Mouse (Mus musculus) forebrain, embryonic 11.5 days (tissue): ENCODE data around the gene Mttp. TPM values are rescaled to one million over a fixed set of nuclear protein-coding genes. Genes with fewer than 3 reads are reported as not detected.

Source experiments
- ATAC-seq: fragments of 200-750 bp; cut with Nextera tagmentation; replicated peaks from 2 replicates; pipeline ENCODE4 v1.8.0; 2017; ENCODE audit warnings: moderate TSS enrichment; ENCODE audit not compliant: low FRiP score
- DNase-seq: peaks from one replicate; pipeline ENCODE4 v3.0.0-alpha.2; 2017; ENCODE audit warnings: low spot score
- H3K27ac ChIP-seq: fragments of 300-500 bp; sonication (generic); 2 replicates; pipeline ENCODE4 v1.5.1; 2014; ENCODE audit warnings: low read depth, low read length
- H3K27me3 ChIP-seq: fragments of 300-500 bp; sonication (generic); 2 replicates; pipeline ENCODE4 v1.6.1; 2014; ENCODE audit warnings: mild to moderate bottlenecking, low read length, mixed read lengths; ENCODE audit not compliant: control insufficient read depth, insufficient read depth
- H3K36me3 ChIP-seq: fragments of 300-500 bp; sonication (generic); 2 replicates; pipeline ENCODE4 v1.6.1; 2014; ENCODE audit warnings: mild to moderate bottlenecking, low read length, moderate library complexity, mixed read lengths; ENCODE audit not compliant: control insufficient read depth, insufficient read depth
- H3K4me1 ChIP-seq: fragments of 300-500 bp; sonication (generic); replicated peaks from 2 replicates; pipeline ENCODE4 v1.6.1; 2014; ENCODE audit warnings: low read length, mixed read lengths; ENCODE audit not compliant: control insufficient read depth, insufficient read depth
- H3K4me2 ChIP-seq: fragments of 300-500 bp; sonication (generic); 2 replicates; pipeline ENCODE4 v1.6.1; 2014; ENCODE audit warnings: low read depth, mild to moderate bottlenecking, low read length, moderate library complexity, mixed read lengths; ENCODE audit not compliant: severe bottlenecking
- H3K4me3 ChIP-seq: fragments of 300-500 bp; sonication (generic); 2 replicates; pipeline ENCODE4 v1.5.1; 2014; ENCODE audit warnings: low read depth, low read length
- H3K9ac ChIP-seq: fragments of 300-500 bp; sonication (generic); 2 replicates; pipeline ENCODE4 v1.6.1; 2014; ENCODE audit warnings: low read length
- H3K9me3 ChIP-seq: fragments of 300-500 bp; sonication (generic); 2 replicates; pipeline ENCODE4 v1.6.1; 2016; ENCODE audit warnings: low read length, mixed read lengths; ENCODE audit not compliant: control insufficient read depth
- WGBS: fragments of 180-500 bp; shearing (Covaris S2); extraction: QIAGEN DNeasy Blood & Tissue Kit; methylation state at CpG from one replicate; pipeline ENCODE4 v1.1.7; 2014; 5-methylcytosine and 5-hydroxymethylcytosine counted together
- polyA plus RNA-seq: library from polyadenylated mRNA; unstranded; fragments of >200 nt; fragmentation: Nextera tagmentation; extraction: Ambion mirVana; gene quantifications from 2 replicates; pipeline ENCODE4 v1.2.1, GENCODE M21; 2014

The Mttp gene
- polyA plus RNA-seq, 1 experiment from 2014 or later: 12.5 TPM

DNA sequence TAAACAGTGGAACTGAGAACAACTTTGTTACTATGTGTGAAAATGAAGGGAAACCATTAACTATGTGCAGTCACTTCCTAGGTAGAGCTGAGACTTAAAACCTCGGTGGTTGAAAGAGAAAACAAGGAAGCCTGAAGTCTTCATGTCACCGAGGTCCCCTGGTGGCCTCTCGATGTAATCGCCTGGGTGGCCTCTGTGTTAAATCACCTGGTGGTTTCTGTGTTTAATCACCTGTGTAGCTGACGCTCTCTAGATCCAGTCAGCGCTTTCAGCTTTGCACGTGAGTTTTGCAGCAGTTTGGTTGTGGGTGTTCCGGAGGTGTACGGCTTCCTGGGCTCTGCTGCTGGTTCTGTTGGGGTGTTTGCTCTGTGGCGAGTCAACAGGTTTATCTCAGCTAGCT, 28.5 kb upstream of the Mttp start:
- Histone ChIP-seq H3K4me2 (no peak overlapping the region), H3K27me3 (no peaks in the 10 kb centered on the region), H3K27ac (no peak overlapping the region), H3K9me3 (no peaks in the 10 kb centered on the region), H3K36me3 (no peaks in the 10 kb centered on the region), H3K4me1 (no peaks in the 10 kb centered on the region), H3K9ac (no peak overlapping the region), H3K4me3 (no peak overlapping the region)
- DNase-seq: no peak
- WGBS: 78% methylated on average over 10 of the region's 10 CpGs
- ATAC-seq: no peak

DNA sequence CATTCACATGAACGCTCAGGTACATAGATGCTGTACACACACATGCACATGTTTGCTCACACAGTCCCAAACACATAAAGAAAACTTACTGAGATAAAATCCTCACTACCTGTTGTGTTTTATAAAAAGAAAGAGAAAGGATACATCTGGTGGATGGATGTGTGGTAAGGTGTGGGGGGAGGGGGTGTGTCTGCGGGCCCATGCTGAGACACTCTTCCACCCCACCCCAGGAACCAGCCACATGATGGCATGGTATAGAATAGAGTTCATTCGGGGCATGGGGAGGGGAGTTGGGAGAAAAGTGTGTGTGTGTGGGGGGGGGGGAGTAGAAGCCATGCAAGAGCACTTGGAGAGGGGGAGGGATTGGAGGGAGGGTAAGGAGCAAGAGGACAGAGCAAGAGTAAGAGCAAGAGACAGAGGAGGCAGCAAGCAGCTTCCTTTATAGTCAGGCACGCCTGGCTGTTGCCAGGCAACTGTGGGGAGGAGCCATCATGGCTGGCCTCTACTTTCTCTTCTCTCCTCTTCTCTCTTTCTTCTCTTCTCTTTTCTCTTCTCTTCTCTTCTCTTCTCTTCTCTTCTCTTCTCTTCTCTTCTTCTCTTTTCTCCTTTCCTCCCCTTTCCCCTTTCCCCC, 17.9 kb upstream of the Mttp start:
- Histone ChIP-seq H3K4me3 (no peak overlapping the region), H3K27ac (no peak overlapping the region), H3K9me3 (no peaks in the 10 kb centered on the region), H3K4me2 (no peak overlapping the region), H3K36me3 (no peaks in the 10 kb centered on the region), H3K4me1 (no peaks in the 10 kb centered on the region), H3K27me3 (no peaks in the 10 kb centered on the region), H3K9ac (no peak overlapping the region)
- WGBS: 63% methylated on average over 4 of the region's 4 CpGs
- ATAC-seq (peak; percentile 51; the same call in 1 of the 2 replicates), DNase-seq (no peak)

DNA sequence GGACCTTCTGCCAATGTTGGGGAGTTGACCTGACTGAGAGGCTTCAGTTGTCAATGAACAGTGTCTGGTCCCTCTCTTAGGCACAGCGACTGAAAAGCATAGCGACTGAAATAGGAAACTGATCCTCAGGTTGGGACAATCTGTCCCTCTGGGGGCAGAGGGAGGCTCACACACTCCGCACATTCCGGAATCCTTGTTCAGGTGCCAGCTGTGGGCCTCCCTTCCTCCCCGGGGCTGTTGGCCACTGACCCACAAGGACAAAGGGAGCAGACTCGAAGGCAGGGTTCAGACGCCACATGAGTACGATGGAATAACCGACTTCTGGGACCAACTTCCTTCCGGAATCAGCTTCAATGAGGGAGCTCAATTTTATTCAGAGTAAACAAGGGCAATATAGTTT, 16.9 kb upstream of the Mttp start:
- ATAC-seq (no peak), DNase-seq (no peak)
- Histone ChIP-seq H3K36me3 (no peaks in the 10 kb centered on the region), H3K27ac (no peak overlapping the region), H3K9me3 (no peaks in the 10 kb centered on the region), H3K4me1 (no peaks in the 10 kb centered on the region), H3K9ac (no peak overlapping the region), H3K4me2 (no peak overlapping the region), H3K27me3 (no peaks in the 10 kb centered on the region), H3K4me3 (no peak overlapping the region)
- WGBS: 87% methylated on average over 10 of the region's 10 CpGs

DNA sequence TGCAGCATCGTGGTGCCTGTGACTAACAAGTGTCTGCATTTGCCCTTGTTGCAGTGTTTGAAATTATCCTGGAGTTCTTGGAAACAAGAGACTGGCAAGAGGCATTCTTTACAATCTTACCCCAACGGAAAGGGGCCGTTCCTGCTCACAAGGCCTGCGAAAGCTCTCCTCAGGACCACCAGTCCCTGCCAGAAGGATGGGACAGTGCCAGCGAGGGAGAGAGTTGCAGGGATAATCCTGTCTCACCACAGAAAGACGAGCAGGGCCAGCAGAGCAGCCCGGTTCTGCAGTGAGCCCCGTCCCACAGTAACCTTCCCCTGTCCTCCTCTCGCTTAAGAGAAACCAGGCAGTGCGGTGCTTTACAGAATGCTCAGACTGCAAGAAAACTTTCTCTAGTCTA, 11.9 kb upstream of the Mttp start:
- no peaks in the 10 kb centered on the region for H3K9me3 ChIP-seq
- no peak overlapping the region for H3K4me3 ChIP-seq
- H3K36me3 ChIP-seq: no peaks in the 10 kb centered on the region
- no peak overlapping the region for H3K4me2 ChIP-seq
- H3K9ac ChIP-seq: no peak overlapping the region
- no peaks in the 10 kb centered on the region for H3K4me1 ChIP-seq
- no peaks in the 10 kb centered on the region for H3K27me3 ChIP-seq
- H3K27ac ChIP-seq: no peak overlapping the region
- no peak for ATAC-seq
- 75% methylated on average over 10 of the region's 10 CpGs for WGBS
- no peak for DNase-seq

DNA sequence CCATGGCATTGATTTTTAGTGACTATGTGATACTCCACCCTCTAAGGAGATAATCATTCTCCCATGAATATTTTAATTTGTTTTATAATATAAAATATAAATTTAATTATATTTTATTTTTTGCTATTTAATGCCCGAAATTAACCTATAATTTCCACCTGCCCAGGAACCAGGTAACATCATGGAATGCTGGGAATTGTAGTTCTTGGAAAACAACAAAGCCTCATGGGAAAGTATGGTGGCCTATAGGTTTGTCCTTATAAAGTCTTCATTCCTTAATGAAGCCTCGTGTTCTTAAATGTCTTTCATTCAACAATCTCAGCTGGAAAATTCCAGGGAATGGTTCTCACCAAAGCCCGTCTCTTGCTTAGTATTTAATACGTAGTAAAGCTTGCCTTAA, 10.3 kb upstream of the Mttp start:
- no peak overlapping the region for H3K9ac ChIP-seq
- H3K4me1 ChIP-seq: no peaks in the 10 kb centered on the region
- no peak for DNase-seq
- WGBS: 85% methylated on average over 4 of the region's 4 CpGs
- no peak overlapping the region for H3K4me3 ChIP-seq
- no peak overlapping the region for H3K27ac ChIP-seq
- H3K9me3 ChIP-seq: no peaks in the 10 kb centered on the region
- H3K36me3 ChIP-seq: no peaks in the 10 kb centered on the region
- ATAC-seq: no peak
- no peaks in the 10 kb centered on the region for H3K27me3 ChIP-seq
- no peak overlapping the region for H3K4me2 ChIP-seq

DNA sequence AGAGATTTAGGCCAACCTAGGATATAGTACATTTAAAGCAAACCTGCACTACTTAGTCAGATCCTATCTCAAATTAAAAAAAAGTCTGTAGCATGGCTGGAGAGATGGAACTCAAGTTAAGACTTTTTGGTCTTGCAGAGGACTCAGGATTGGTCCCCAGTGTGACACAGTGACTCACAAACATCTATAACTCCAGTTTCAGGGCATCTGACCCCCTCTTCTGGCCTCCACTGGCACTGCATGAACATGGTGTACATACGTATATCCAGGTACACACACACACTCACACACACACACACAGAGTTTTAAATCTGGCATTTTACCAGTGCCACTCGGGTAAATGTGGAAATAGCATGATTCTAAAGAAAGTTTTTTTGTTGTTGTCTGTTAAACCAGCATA, 4.0 kb upstream of the Mttp start:
- H3K4me1 ChIP-seq: no peaks in the 10 kb centered on the region
- no peaks in the 10 kb centered on the region for H3K27me3 ChIP-seq
- WGBS: 95% methylated on average over 2 of the region's 2 CpGs
- no peak overlapping the region for H3K4me2 ChIP-seq
- ATAC-seq (no peak), DNase-seq (no peak)
- no peaks in the 10 kb centered on the region for H3K36me3 ChIP-seq
- H3K9ac ChIP-seq: no peak overlapping the region
- no peak overlapping the region for H3K4me3 ChIP-seq
- no peaks in the 10 kb centered on the region for H3K9me3 ChIP-seq
- no peak overlapping the region for H3K27ac ChIP-seq

DNA sequence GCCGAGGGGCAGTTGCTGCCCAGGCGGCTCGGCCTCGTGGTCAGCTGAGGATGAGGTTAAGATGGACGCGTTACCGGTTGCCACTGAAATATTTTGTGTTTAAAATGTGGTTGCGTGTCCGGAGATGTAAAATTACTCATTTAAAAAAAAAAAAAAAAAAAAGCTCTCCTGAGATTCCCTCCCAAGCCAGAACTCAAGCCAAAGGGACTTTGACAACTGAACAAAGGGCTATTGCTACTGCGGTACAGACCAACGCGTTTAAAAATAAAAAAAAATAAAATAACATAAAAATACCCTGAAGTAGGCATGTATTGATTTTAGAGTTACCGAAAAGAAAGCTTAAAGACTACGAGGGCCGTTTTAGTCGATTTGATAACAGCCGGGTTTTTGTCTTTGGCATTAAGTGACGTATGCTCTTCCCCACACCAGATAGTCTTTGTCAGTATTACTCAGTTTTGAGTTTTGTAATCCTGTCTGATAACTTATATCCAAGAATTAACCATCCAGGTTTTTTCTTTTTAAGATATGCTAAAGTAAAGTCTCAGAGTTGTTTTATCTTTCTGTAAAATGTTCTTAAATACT, 617 bp downstream of the Mttp start:
- DNase-seq (no peak), ATAC-seq (peak; percentile 2)
- H3K9me3 ChIP-seq: no peaks in the 10 kb centered on the region
- no peaks in the 10 kb centered on the region for H3K27me3 ChIP-seq
- WGBS: under 1% methylated on average over 18 of the region's 18 CpGs
- no peaks in the 10 kb centered on the region for H3K36me3 ChIP-seq
- H3K4me3 ChIP-seq: peak overlapping the region; percentile 65
- peak overlapping the region; percentile 98 for H3K27ac ChIP-seq
- H3K4me1 ChIP-seq: no peaks in the 10 kb centered on the region
- H3K4me2 ChIP-seq: peak overlapping the region; percentile 72
- H3K9ac ChIP-seq: peak overlapping the region; percentile 79

DNA sequence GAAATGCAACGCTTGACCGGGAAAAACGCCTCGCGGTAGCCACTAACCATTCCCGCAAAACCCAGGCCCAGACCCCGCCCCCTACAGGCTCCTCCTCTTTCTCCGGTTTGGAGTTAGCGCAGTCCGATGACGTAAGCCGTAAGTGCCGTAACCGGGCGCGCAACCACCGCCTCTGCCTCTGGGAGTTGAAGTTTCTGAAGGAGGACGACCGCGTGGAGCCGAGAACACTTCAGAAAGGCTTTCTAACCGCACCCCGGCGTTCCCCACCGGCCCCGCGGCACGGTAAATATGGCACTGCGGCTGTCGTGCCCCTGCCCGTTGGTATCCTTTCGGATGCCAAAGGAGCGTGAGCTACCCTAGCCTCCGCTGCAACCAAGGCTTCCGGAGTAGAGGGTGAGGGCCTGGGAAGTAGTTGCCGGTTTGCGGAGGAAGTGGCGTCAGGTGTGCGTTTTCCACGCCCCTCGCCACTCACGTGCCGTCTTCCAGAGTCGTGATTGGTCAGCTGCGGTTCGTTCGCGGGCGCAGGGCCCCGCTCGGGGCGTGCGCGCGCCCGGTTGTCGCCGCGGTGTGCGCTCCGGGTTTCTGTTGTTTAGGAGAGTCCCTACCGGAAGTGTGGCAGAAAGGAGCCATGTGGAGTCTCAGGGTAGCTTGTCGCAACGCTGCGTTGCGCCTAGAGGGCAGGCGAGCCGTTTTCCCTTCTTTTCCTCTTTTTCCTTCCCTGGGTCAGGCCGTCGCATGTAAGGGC, 1.3 kb downstream of the Mttp start, which contains the start of gene Trmt10a:
Trmt10a (plus strand) TSS at position 134 of the 745 bp plus-strand sequence.
- peak; percentile 98 for DNase-seq
- Histone ChIP-seq H3K27me3 (no peaks in the 10 kb centered on the region), H3K4me1 (no peaks in the 10 kb centered on the region), H3K27ac (peak within 1 kb of the TSS; percentile 98), H3K4me3 (peak within 1 kb of the TSS; percentile 65), H3K9ac (peak within 1 kb of the TSS; percentile 79), H3K36me3 (no peaks in the 10 kb centered on the region), H3K9me3 (no peaks in the 10 kb centered on the region), H3K4me2 (peak within 1 kb of the TSS; percentile 72)
- ATAC-seq: peak; percentile 97
- under 1% methylated on average over 67 of the region's 70 CpGs for WGBS
